In genomic region chr9:83569898-83570297, GRCm38 (mm10) we compare ENCODE assay signal across 20 mouse cellular contexts.
"Had no signal": no experiment of that assay in that cellular context is flagged by ENCODE, and none has a peak within 500 bp of the region (broad histone marks: within the 10 kb centered on the region; RNA-seq: fewer than 3 reads in every experiment).

No protein-coding gene starts in this region.

- H3K4me3 ChIP-seq: layer of hippocampus, adult 2 months; limb, embryonic 10.5 days; limb, embryonic 13.5 days; midbrain, embryonic 12.5 days; midbrain, embryonic 15.5 days; neural tube, embryonic 13.5 days; stomach, embryonic 15.5 days had no signal

- ATAC-seq: intestine, embryonic 16.5 days; liver, postnatal 0 days; lung, postnatal 0 days; midbrain, embryonic 15.5 days had no signal

- H3K36me3 ChIP-seq: limb, embryonic 10.5 days; limb, embryonic 13.5 days; midbrain, embryonic 12.5 days; midbrain, embryonic 15.5 days; neural tube, embryonic 13.5 days; stomach, embryonic 15.5 days had no signal

- H3K27ac ChIP-seq: kidney, postnatal 0 days; layer of hippocampus, adult 2 months; limb, embryonic 10.5 days; limb, embryonic 13.5 days; liver, embryonic 14.5 days; midbrain, embryonic 12.5 days; midbrain, embryonic 15.5 days; neural tube, embryonic 13.5 days; stomach, embryonic 15.5 days had no signal

- H3K4me1 ChIP-seq: midbrain, embryonic 15.5 days; neural tube, embryonic 13.5 days had no signal

- DNase-seq: kidney, adult 18-20 months; kidney, adult 9 months; layer of hippocampus, adult 9-11 months; liver; liver, postnatal 0 days; right cerebral cortex, adult 18-20 months; right cerebral cortex, postnatal 14 days; right cerebral cortex, postnatal 4 days; thymus, postnatal 25 days had no signal

- H3K9me3 ChIP-seq: limb, embryonic 10.5 days; limb, embryonic 13.5 days; midbrain, embryonic 12.5 days; midbrain, embryonic 15.5 days; neural tube, embryonic 13.5 days; stomach, embryonic 15.5 days had no signal

- H3K27me3 ChIP-seq: midbrain, embryonic 12.5 days; midbrain, embryonic 15.5 days; neural tube, embryonic 13.5 days; stomach, embryonic 15.5 days had no signal

- H3K9ac ChIP-seq: limb, embryonic 13.5 days; liver, embryonic 14.5 days; liver, postnatal 0 days; midbrain, embryonic 12.5 days; midbrain, embryonic 15.5 days; neural tube, embryonic 13.5 days; stomach, embryonic 15.5 days had no signal

- H3K4me2 ChIP-seq: limb, embryonic 13.5 days; midbrain, embryonic 12.5 days; midbrain, embryonic 15.5 days; neural tube, embryonic 13.5 days; stomach, embryonic 15.5 days had no signal
